Mouse (Mus musculus) liver, embryonic 16.5 days (tissue): ENCODE data around the gene Trem3. TPM values are rescaled to one million over a fixed set of nuclear protein-coding genes. Genes with fewer than 3 reads are reported as not detected.

ENCODE experiments used
- ATAC-seq: fragments of 200-750 bp; cut with Nextera tagmentation; 2 replicates; pipeline ENCODE4 v1.8.0; 2017; ENCODE audit warnings: low read depth, mild to moderate bottlenecking, moderate number of reproducible peaks, moderate library complexity
- H3K27ac ChIP-seq: fragments of 300-500 bp; sonication (generic); 2 replicates; pipeline ENCODE4 v1.5.1; 2014; ENCODE audit warnings: mild to moderate bottlenecking, low read length
- H3K27me3 ChIP-seq: fragments of 300-500 bp; sonication (generic); 2 replicates; pipeline ENCODE4 v1.6.1; 2014; ENCODE audit warnings: low read depth, low read length, mixed read lengths; ENCODE audit not compliant: control insufficient read depth, insufficient read depth
- H3K36me3 ChIP-seq: fragments of 300-500 bp; sonication (generic); 2 replicates; pipeline ENCODE4 v1.6.1; 2014; ENCODE audit warnings: mild to moderate bottlenecking; ENCODE audit not compliant: control insufficient read depth, insufficient read depth
- H3K4me1 ChIP-seq: fragments of 300-500 bp; sonication (generic); 2 replicates; pipeline ENCODE4 v1.6.1; 2014; ENCODE audit warnings: low read depth, low read length, mixed read lengths; ENCODE audit not compliant: control insufficient read depth
- H3K4me2 ChIP-seq: fragments of 300-500 bp; sonication (generic); 2 replicates; pipeline ENCODE4 v1.6.1; 2014; ENCODE audit warnings: low read depth, low read length, mixed read lengths
- H3K4me3 ChIP-seq: fragments of 300-500 bp; sonication (generic); 2 replicates; pipeline ENCODE4 v1.5.1; 2014; ENCODE audit warnings: low read depth, mild to moderate bottlenecking, low read length
- H3K9ac ChIP-seq: fragments of 300-500 bp; sonication (generic); 2 replicates; pipeline ENCODE4 v1.6.1; 2014; ENCODE audit warnings: low read depth, low read length
- H3K9me3 ChIP-seq: fragments of 300-500 bp; sonication (generic); replicated peaks from 2 replicates; pipeline ENCODE4 v1.6.1; 2016; ENCODE audit warnings: low read length; ENCODE audit not compliant: control insufficient read depth
- WGBS: fragments of 180-500 bp; shearing (Covaris S2); extraction: QIAGEN DNeasy Blood & Tissue Kit; methylation state at CpG from one replicate; pipeline ENCODE4 v1.1.7; 2014; ENCODE audit not compliant: insufficient replicate concordance; 5-methylcytosine and 5-hydroxymethylcytosine counted together
- polyA plus RNA-seq: library from polyadenylated mRNA; unstranded; fragments of >200 nt; fragmentation: Nextera tagmentation; extraction: Ambion mirVana; gene quantifications from 2 replicates; pipeline ENCODE4 v1.2.1, GENCODE M21; 2015

Gene Trem3
- polyA plus RNA-seq, 1 experiment from 2014 or later, result 9.0 TPM

DNA sequence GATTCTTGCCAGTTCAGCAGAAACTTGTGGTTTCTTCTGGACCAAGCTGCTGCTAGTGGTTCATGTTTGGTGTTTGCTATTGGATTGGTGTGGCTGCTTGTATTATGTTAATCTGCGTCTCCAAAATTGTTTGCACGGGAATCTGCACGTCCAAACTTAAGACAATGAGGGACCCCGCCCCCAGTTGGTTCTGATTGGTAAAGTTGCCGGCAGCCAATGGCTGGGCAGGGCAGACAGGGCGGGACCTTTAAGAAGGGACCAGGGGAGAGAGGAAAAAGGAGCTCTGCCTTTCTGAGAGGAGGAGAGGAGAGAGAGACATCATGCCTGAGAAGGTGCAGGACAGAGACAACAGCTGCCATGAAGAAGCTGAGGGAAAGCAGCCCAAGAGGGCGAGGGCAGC, 28.2 kb downstream of the Trem3 start:
- 31% methylated on average over 7 of the region's 7 CpGs for WGBS
- Histone ChIP-seq H3K4me2 (no peak overlapping the region), H3K9me3 (no peaks in the 10 kb centered on the region), H3K27ac (no peak overlapping the region), H3K27me3 (no peaks in the 10 kb centered on the region), H3K4me1 (peaks cover 54% of the 10 kb centered on the region), H3K36me3 (no peaks in the 10 kb centered on the region), H3K4me3 (no peak overlapping the region), H3K9ac (no peak overlapping the region)
- no peak for ATAC-seq

DNA sequence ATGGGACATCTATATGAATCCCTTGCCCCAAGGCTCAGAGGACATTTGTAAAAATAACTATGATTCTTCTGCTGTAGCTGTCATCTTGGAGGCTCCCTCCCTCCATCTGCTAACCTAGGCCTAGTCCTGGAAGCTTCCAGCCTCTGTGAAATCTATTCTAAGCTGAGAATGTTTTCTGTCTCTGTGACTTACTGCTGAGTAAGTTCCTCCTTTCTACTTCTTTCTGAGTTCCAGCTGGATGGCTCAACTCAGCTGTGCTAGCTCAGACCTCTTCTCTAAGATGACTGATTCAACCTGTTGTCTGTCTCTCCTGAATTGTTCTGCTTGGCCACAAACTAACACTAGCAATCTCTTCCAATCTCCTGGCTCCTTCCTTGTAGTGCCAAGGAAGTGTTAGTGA, 30.8 kb downstream of the Trem3 start:
- H3K4me1 ChIP-seq, result peaks cover 49% of the 10 kb centered on the region
- no peak overlapping the region for H3K9ac ChIP-seq
- ATAC-seq, result no peak
- no peak overlapping the region for H3K4me2 ChIP-seq
- no peak overlapping the region for H3K4me3 ChIP-seq
- H3K27ac ChIP-seq, result peak overlapping the region; percentile 10; the same call in 1 of the 2 replicates
- H3K27me3 ChIP-seq, result no peaks in the 10 kb centered on the region
- H3K9me3 ChIP-seq, result no peaks in the 10 kb centered on the region
- no peaks in the 10 kb centered on the region for H3K36me3 ChIP-seq

DNA sequence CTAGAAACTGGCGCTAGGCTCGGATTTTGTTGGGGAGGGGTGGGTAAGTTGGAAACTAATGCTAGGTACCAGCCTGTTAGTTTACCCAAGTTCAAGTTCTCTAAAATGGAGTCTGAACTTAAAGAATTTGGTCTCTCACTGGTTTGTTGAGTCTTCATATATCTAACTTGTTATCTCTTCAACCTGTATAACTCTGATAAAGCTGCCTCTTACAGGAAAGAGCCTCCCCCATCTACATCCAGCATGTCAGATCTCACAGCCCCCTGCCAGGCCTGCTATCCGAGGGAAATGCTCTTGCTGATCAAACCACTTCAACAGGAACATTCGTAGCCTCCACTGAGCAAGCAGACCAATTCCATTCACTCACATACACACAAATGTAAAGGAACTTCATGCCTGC, 31.4 kb downstream of the Trem3 start:
- no peak for ATAC-seq
- Histone ChIP-seq H3K4me2 (no peak overlapping the region), H3K36me3 (no peaks in the 10 kb centered on the region), H3K9ac (no peak overlapping the region), H3K4me1 (peaks cover 43% of the 10 kb centered on the region), H3K27ac (no peak overlapping the region; the same call in 1 of the 2 replicates), H3K4me3 (no peak overlapping the region), H3K9me3 (no peaks in the 10 kb centered on the region), H3K27me3 (no peaks in the 10 kb centered on the region)
- WGBS, result 47% methylated on average over 4 of the region's 4 CpGs

DNA sequence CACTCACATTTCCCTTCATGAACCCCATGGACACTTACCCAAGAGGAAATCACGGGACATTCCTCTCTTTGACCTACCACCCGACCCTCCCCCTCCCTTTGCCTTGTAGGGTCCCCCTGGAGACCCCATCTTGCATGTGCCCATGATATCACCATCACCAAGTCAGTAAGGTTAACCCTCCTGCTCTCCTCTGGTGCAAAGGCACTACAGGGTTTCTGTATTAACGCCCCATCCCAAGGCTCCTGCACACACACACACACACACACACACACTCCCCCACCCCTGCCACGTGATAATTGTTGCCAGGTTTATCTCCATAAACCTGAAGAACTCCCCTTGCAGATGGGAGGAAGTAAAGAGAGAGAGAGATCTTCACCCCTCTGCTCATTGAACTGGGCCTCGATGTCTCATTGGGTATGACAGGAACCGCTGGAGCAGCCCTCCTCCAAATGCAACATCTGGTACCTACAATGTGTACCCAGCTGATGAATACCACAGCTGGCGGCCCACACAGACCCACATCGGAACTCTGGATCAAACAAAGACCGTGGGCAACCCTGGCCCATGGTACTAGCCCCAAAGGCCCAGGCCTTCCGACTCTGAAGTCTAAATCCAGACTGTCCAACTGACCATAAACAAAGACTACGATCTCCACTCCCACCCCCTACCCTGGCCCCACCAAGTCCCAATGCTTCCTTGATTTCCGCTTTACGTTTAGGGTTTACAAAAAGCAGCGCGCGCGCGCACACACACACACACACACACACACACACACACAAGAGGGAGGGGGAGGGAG, 33.6 kb downstream of the Trem3 start:
- Histone ChIP-seq H3K36me3 (no peaks in the 10 kb centered on the region), H3K4me2 (peak overlapping the region; percentile 66), H3K27me3 (no peaks in the 10 kb centered on the region), H3K4me3 (peak overlapping the region; percentile 53), H3K27ac (0 out of 2 replicates have a peak overlapping the region, but pooled peaks have one; percentile 30), H3K9ac (peak overlapping the region; percentile 64), H3K9me3 (no peaks in the 10 kb centered on the region), H3K4me1 (peaks cover 23% of the 10 kb centered on the region)
- WGBS, result 21% methylated on average over 18 of the region's 18 CpGs
- ATAC-seq, result peak; percentile 56; the same call in 1 of the 2 replicates

DNA sequence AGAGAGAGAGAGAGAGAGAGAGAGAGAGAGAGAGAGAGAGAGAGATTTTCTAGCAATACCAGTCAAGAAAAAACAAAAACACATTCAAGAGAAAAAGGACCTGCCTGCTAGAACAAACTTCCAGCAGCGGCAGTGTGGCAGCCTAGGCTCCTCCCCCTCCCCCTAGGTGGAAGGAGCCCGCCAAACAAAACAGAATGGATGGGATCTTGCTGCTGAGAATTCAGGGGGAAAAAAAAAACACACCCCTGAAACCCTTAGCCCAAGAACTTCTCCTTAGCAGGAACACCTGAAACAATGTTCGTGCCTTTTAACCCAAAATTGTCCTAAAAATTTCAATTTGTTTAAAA, 34.1 kb downstream of the Trem3 start:
- Histone ChIP-seq H3K27me3 (no peaks in the 10 kb centered on the region), H3K27ac (0 out of 2 replicates have a peak overlapping the region, but pooled peaks have one; percentile 30), H3K36me3 (no peaks in the 10 kb centered on the region), H3K4me1 (peaks cover 23% of the 10 kb centered on the region), H3K9me3 (no peaks in the 10 kb centered on the region), H3K4me2 (peak overlapping the region; percentile 66), H3K4me3 (peak overlapping the region; percentile 53), H3K9ac (peak overlapping the region; percentile 64)
- peak; percentile 41; the same call in 1 of the 2 replicates for ATAC-seq
- 10% methylated on average over 3 of the region's 3 CpGs for WGBS

DNA sequence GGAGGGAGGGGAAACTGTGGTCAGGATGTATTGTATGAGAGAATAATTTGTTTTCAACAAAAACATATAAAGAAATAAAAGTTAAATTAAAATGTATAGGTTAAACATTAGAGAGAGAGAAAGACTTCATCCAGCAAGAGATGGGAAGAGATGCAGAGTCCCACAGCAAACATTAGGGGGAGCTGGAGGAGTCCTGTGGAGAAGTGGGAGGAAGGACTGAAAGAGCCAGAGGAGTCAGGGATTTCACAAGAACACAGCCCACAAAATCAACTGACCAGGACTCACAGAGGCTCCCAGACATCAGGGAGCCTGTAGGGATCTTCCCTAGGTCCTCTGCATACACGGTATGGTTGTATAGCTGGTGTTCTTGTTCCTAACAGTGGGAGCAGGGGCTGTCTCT, 39.2 kb downstream of the Trem3 start:
- no peak for ATAC-seq
- no peak overlapping the region for H3K4me2 ChIP-seq
- H3K36me3 ChIP-seq, result no peaks in the 10 kb centered on the region
- peaks cover 11% of the 10 kb centered on the region for H3K4me1 ChIP-seq
- no peak overlapping the region for H3K27ac ChIP-seq
- 43% methylated on average over 1 of the region's 1 CpGs for WGBS
- H3K9me3 ChIP-seq, result no peaks in the 10 kb centered on the region
- no peak overlapping the region for H3K4me3 ChIP-seq
- H3K27me3 ChIP-seq, result no peaks in the 10 kb centered on the region
- no peak overlapping the region for H3K9ac ChIP-seq

DNA sequence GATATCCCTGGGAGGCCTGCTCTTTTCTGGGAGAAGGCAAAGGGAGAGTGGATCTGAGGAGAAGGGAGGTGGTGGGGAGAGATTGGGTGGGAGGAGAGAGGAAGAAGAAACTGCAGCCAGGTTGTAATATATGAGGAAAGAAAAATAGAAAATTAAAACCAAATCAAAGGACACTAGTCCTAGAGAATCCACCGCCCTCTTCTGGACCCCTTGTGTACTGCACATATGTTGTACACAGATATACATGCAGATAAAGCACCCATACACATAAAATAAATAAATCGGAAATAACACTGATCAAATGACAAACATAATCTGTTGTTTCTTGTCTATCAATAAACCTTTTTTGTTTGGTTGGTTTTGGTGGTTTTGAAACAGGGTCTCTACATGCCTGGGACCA, 39.7 kb downstream of the Trem3 start:
- Histone ChIP-seq H3K4me2 (no peak overlapping the region), H3K9me3 (no peaks in the 10 kb centered on the region), H3K4me3 (no peak overlapping the region), H3K27me3 (no peaks in the 10 kb centered on the region), H3K9ac (no peak overlapping the region), H3K27ac (no peak overlapping the region), H3K36me3 (no peaks in the 10 kb centered on the region), H3K4me1 (peaks cover 9% of the 10 kb centered on the region)
- 44% methylated on average over 2 of the region's 2 CpGs for WGBS
- ATAC-seq, result no peak

DNA sequence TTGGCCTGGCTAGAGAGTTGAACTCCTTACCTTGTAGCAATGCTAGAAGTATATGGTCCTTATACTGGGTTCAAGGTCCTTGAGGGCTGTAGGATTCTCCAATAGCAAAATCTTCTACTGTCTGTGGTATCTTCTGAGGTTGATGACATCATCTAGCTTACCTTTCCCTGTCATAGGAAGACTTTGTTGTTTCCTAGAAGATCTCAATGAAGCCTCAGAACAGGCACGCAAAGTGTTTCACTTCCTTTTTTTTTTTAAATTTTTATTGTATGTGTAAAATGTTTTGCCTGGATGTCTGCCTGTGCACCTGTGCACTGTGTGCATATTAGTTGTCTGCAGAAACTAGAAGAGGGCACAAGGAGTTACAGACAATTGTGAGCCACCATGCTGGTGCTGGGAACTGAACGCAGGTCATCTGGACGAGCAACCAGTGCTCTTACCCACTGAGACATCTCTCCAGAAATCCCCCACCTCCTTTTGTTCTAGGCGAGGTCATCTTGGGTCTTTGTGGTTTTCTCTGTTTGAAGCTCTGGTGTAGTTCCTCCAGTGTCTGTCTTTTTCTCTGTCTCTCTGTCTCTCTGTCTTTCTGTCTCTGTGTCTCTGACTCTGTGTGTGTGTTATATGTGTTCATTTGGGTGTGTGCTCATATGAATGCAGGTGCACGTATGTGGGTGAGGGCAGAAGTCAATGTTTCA, 46.1 kb downstream of the Trem3 start:
- no peak for ATAC-seq
- H3K27me3 ChIP-seq, result no peaks in the 10 kb centered on the region
- H3K9me3 ChIP-seq, result no peaks in the 10 kb centered on the region
- no peak overlapping the region for H3K4me2 ChIP-seq
- H3K9ac ChIP-seq, result no peak overlapping the region
- no peak overlapping the region for H3K27ac ChIP-seq
- H3K36me3 ChIP-seq, result no peaks in the 10 kb centered on the region
- peaks cover 6% of the 10 kb centered on the region for H3K4me1 ChIP-seq
- WGBS, result 46% methylated on average over 5 of the region's 5 CpGs
- H3K4me3 ChIP-seq, result no peak overlapping the region

DNA sequence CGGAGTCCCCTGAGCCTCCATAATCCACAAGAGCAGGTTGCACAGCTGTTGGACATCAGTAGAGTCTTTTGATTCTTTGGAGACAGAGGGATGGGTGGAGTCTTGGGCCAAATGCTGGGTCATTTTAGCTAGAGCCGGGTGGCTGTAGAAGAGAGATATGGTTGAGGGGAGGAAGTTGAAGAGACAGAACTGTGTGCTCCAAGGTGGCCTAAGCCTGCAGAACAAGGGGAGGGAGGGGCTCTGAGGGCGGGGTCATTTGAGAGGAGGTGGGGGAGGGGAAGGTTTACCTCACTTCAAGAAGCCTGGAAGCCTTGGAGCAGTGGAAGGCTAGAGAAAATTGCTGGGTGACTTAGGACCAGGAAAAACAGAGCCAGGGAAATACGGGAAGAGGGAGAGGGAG, 51.6 kb downstream of the Trem3 start, which contains the start of gene Treml2:
Treml2 (plus strand) TSS at position 296 of the 400 bp plus-strand sequence.
- peak within 1 kb of the TSS; percentile 67 for H3K4me3 ChIP-seq
- peak within 1 kb of the TSS; percentile 73 for H3K4me2 ChIP-seq
- ATAC-seq, result peak; percentile 84

More for the DNA sequence above, 51.6 kb downstream of the Trem3 start, which contains the start of gene Treml2:
- Histone ChIP-seq H3K9ac (peak within 1 kb of the TSS; percentile 70), H3K9me3 (no peaks in the 10 kb centered on the region), H3K4me1 (peaks cover 34% of the 10 kb centered on the region), H3K36me3 (no peaks in the 10 kb centered on the region; the same call in 1 of the 2 replicates), H3K27ac (peak within 1 kb of the TSS; percentile 90), H3K27me3 (no peaks in the 10 kb centered on the region)
- 5% methylated on average over 3 of the region's 4 CpGs for WGBS
